ENCODE assay signal across 13 mouse cellular contexts in genomic region chr19:29945557-29946422, GRCm38 (mm10). TPM values are rescaled to one million over a fixed set of nuclear protein-coding genes. Genes with fewer than 3 reads are reported as not detected.
DNase-seq lines count a peak whose midpoint lies in the region; ATAC-seq lines count a peak whose summit lies in the region.
"Had no signal": no experiment of that assay in that cellular context is flagged by ENCODE, and none has a peak within 500 bp of the region (broad histone marks: within the 10 kb centered on the region; RNA-seq: fewer than 3 reads in every experiment).

No protein-coding gene starts in this region.

- no peak overlapping the region for H3K4me2 ChIP-seq in midbrain, embryonic 14.5 days (ENCODE audit: low read length)
- no peak overlapping the region for H3K4me2 ChIP-seq in midbrain, embryonic 16.5 days (ENCODE audit: low read length)
- H3K4me2 ChIP-seq: liver, embryonic 13.5 days had no signal

- H3K27me3 ChIP-seq in midbrain, embryonic 14.5 days (ENCODE audit: control insufficient read depth, insufficient read depth, low read length) = no peaks in the 10 kb centered on the region
- no peaks in the 10 kb centered on the region for H3K27me3 ChIP-seq in midbrain, embryonic 16.5 days (ENCODE audit: control insufficient read depth, insufficient read depth, low read depth, low read length)
- H3K27me3 ChIP-seq: liver, embryonic 13.5 days had no signal

- no peaks in the 10 kb centered on the region for H3K36me3 ChIP-seq in midbrain, embryonic 14.5 days (ENCODE audit: control insufficient read depth, insufficient read depth, low read length)
- no peaks in the 10 kb centered on the region for H3K36me3 ChIP-seq in midbrain, embryonic 16.5 days (ENCODE audit: control insufficient read depth, insufficient read depth, low read length)
- H3K36me3 ChIP-seq: liver, embryonic 13.5 days had no signal

- 6% methylated on average over 11 of the region's 11 CpGs for WGBS in midbrain, embryonic 14.5 days
- 7% methylated on average over 11 of the region's 11 CpGs for WGBS in midbrain, embryonic 16.5 days

- peak; percentile 21 for DNase-seq in embryo, embryonic 11 days
- DNase-seq in embryo, embryonic 10 days (ENCODE audit: low spot score) = no peak
- peak; percentile 51 for DNase-seq in kidney, adult 9 months
- no peak for DNase-seq in kidney, adult 8-10 months
- DNase-seq in midbrain, embryonic 14.5 days = peak; percentile 7
- DNase-seq in yolk sac, embryonic 10.5 days (ENCODE audit: low spot score) = peak; percentile 62
- DNase-seq in layer of hippocampus, adult 11-12 months (ENCODE audit: low spot score) = no peak
- DNase-seq: cerebellum, postnatal 14 days; liver, embryonic 13.5 days; spleen, adult 18-20 months had no signal

- H3K9ac ChIP-seq in midbrain, embryonic 14.5 days (replicated peaks; ENCODE audit: low read length) = no peak overlapping the region
- no peak overlapping the region for H3K9ac ChIP-seq in midbrain, embryonic 16.5 days (ENCODE audit: low read depth, low read length)
- H3K9ac ChIP-seq: liver, embryonic 13.5 days had no signal

- peaks cover 11% of the 10 kb centered on the region for H3K4me1 ChIP-seq in midbrain, embryonic 14.5 days (ENCODE audit: control insufficient read depth, insufficient read depth, low read length)
- peaks cover 5% of the 10 kb centered on the region for H3K4me1 ChIP-seq in midbrain, embryonic 16.5 days (ENCODE audit: control insufficient read depth, insufficient read depth, low read length)

- no peak for ATAC-seq in midbrain, embryonic 14.5 days (ENCODE audit: low FRiP score, low TSS enrichment)
- no peak for ATAC-seq in midbrain, embryonic 16.5 days

- no peak overlapping the region for H3K27ac ChIP-seq in midbrain, embryonic 14.5 days (replicated peaks; ENCODE audit: low read depth, low read length)
- H3K27ac ChIP-seq in midbrain, embryonic 16.5 days (ENCODE audit: low read length) = no peak overlapping the region
- H3K27ac ChIP-seq: liver, embryonic 13.5 days had no signal

- H3K9me3 ChIP-seq in midbrain, embryonic 14.5 days (ENCODE audit: control insufficient read depth, low read length) = no peaks in the 10 kb centered on the region
- no peaks in the 10 kb centered on the region for H3K9me3 ChIP-seq in midbrain, embryonic 16.5 days (replicated peaks; ENCODE audit: control insufficient read depth, low read length, poor library complexity, severe bottlenecking)
- H3K9me3 ChIP-seq: liver, embryonic 13.5 days had no signal

- no peak overlapping the region for H3K4me3 ChIP-seq in midbrain, embryonic 14.5 days (replicated peaks; ENCODE audit: low read depth, low read length)
- no peak overlapping the region for H3K4me3 ChIP-seq in midbrain, embryonic 16.5 days (ENCODE audit: low read depth, low read length)
- H3K4me3 ChIP-seq: erythroblast, embryonic 14.5 days; liver, embryonic 13.5 days had no signal

RNA-seq across cellular contexts. Expression of gene Il33, which starts 20.9 kb away (rescaled TPM):
- 0.25 and 0.43 TPM in 2 replicates for polyA plus RNA-seq in midbrain, embryonic 14.5 days (2014; fragmentation: Nextera tagmentation; extraction: Ambion mirVana)
- 0.97 and 2.8 TPM in 2 replicates for polyA plus RNA-seq in midbrain, embryonic 16.5 days (2015; fragmentation: Nextera tagmentation; extraction: Ambion mirVana)
- polyA plus RNA-seq: erythroblast, embryonic 14.5 days had no signal

RNA-seq across cellular contexts. Expression of gene Trpd52l3, which starts 57.8 kb away (rescaled TPM):
- polyA plus RNA-seq in midbrain, embryonic 14.5 days (2014; fragmentation: Nextera tagmentation; extraction: Ambion mirVana) = not detected in 2 replicates
- polyA plus RNA-seq in midbrain, embryonic 16.5 days (2015; fragmentation: Nextera tagmentation; extraction: Ambion mirVana) = not detected in 2 replicates
- polyA plus RNA-seq: erythroblast, embryonic 14.5 days; liver, embryonic 13.5 days; thymus, postnatal 0 days had no signal

Comparison
In these comparisons a context has a peak if more than half of its experiments do, and no peak if none do; other contexts are left out.
1. DNase-seq: peak in embryo, embryonic 11 days (single experiment), kidney, adult 9 months (single experiment), midbrain, embryonic 14.5 days (single experiment) and yolk sac, embryonic 10.5 days (single experiment); none in embryo, embryonic 10 days (single experiment), kidney, adult 8-10 months (0 of 2) and layer of hippocampus, adult 11-12 months (single experiment).